8 mouse cellular contexts compared by ENCODE assay signal in genomic region chr17:21753342-21754208, GRCm38 (mm10). TPM values are rescaled to one million over a fixed set of nuclear protein-coding genes. Genes with fewer than 3 reads are reported as not detected.
DNase-seq lines count a peak whose midpoint lies in the region; TF ChIP-seq lines count a peak whose summit lies in the region.

No protein-coding gene starts in this region.

- TF ChIP-seq EP300 in CH12.LX (IDR thresholded peaks at IDR 0.05; ENCODE audit: low read length) = no peak

- H3K9ac ChIP-seq in CH12.LX (ENCODE audit: insufficient read depth, low read depth) = no peak overlapping the region; the same call in 1 of the 2 replicates

- 13% methylated on average over 20 of the region's 20 CpGs for WGBS in midbrain, embryonic 10.5 days

- no peaks in the 10 kb centered on the region for H3K79me2 ChIP-seq in CH12.LX (replicated peaks; ENCODE audit: control insufficient read depth, extremely low read depth, insufficient read depth, poor library complexity, severe bottlenecking)

- no peaks in the 10 kb centered on the region for H3K9me3 ChIP-seq in CH12.LX (replicated peaks; ENCODE audit: low read length)
- no peaks in the 10 kb centered on the region for H3K9me3 ChIP-seq in midbrain, embryonic 10.5 days (replicated peaks)

- H3K36me3 ChIP-seq in CH12.LX (replicated peaks in 1 of 2; ENCODE audit: control insufficient read depth in 1 of 2, insufficient read depth in 1 of 2, low read length in 1 of 2) = no peaks in the 10 kb centered on the region
- no peaks in the 10 kb centered on the region for H3K36me3 ChIP-seq in midbrain, embryonic 10.5 days

- no peak overlapping the region for H3K4me3 ChIP-seq in CH12.LX (replicated peaks in 1 of 3; ENCODE audit: low read depth in 2 of 3, low read length in 2 of 3, poor library complexity in 1 of 3)
- H3K4me3 ChIP-seq in midbrain, embryonic 10.5 days = peak overlapping the region; percentile 53

- H3K4me1 ChIP-seq in CH12.LX (ENCODE audit: control insufficient read depth in 1 of 2, insufficient read depth in 2 of 2) = no peaks in the 10 kb centered on the region; a peak in 1 of 4 replicates
- H3K4me1 ChIP-seq in midbrain, embryonic 10.5 days = peaks cover 20% of the 10 kb centered on the region

- in situ Hi-C loops in CH12.LX (cut with MboI; ENCODE audit: low pct_ligation_motif_present, low pct_unique_long_range_greater_than_20kb, low sequenced_read_pairs) = no loop called here

- dilution Hi-C loops in CH12.LX (cut with MboI; ENCODE audit: extremely low pct_ligation_motif_present, extremely low pct_unique_long_range_greater_than_20kb, low sequenced_read_pairs) = no loop called here

- no peak overlapping the region for H3K27ac ChIP-seq in CH12.LX (ENCODE audit: insufficient read depth, low read depth)
- H3K27ac ChIP-seq in midbrain, embryonic 10.5 days (replicated peaks) = peak overlapping the region; percentile 74

- TF ChIP-seq CTCF in CH12.LX (conservative IDR thresholded peaks at IDR 0.05 in 1 of 2, IDR thresholded peaks at IDR 0.05 in 1 of 2; ENCODE audit: low read depth in 2 of 2, low read length in 2 of 2) = no peak

- DNase-seq in CH12.LX (ENCODE audit: extremely low read depth) (no peak), R1 (ENCODE audit: low read depth, low spot score) (peak; percentile 45)
- DNase-seq in forelimb bud, embryonic 11.5 days (ENCODE audit: low read depth, low spot score) = peak; percentile 20
- DNase-seq in kidney, postnatal 10 days = peak; percentile 24
- peak; percentile 58 for DNase-seq in midbrain, embryonic 10.5 days (ENCODE audit: low spot score)
- DNase-seq in thymus, postnatal 36 days = no peak
- DNase-seq in gastrocnemius, postnatal 25 days = no peak
- DNase-seq in left cerebral cortex, adult 18-20 months (ENCODE audit: low spot score in 2 of 2) = no peak

- H3K27me3 ChIP-seq in CH12.LX (replicated peaks) = no peaks in the 10 kb centered on the region
- no peaks in the 10 kb centered on the region for H3K27me3 ChIP-seq in midbrain, embryonic 10.5 days (ENCODE audit: low read depth, poor library complexity, severe bottlenecking)

- H3K4me2 ChIP-seq in CH12.LX (ENCODE audit: insufficient read depth, low read depth, poor library complexity, severe bottlenecking) = peak overlapping the region; percentile 92

- no peak for TF ChIP-seq POLR2A in CH12.LX (IDR thresholded peaks at IDR 0.05; ENCODE audit: low read depth, low read length)

- no peak for TF ChIP-seq RAD21 in CH12.LX (IDR thresholded peaks at IDR 0.05; ENCODE audit: low read depth, low read length)

TF ChIP-seq in CH12.LX, 34 proteins besides CTCF, POLR2A, EP300 and RAD21:
- TF ChIP-seq MYC (IDR thresholded peaks at IDR 0.05; ENCODE audit: low read depth, low read length) (no peak), MEF2A (IDR thresholded peaks at IDR 0.05; ENCODE audit: borderline replicate concordance, low read depth, low read length) (no peak), ZMIZ1 (IDR thresholded peaks at IDR 0.05; ENCODE audit: low read depth, low read length) (no peak), PAX5 (IDR thresholded peaks at IDR 0.05; ENCODE audit: low read length) (no peak), ELF1 (IDR thresholded peaks at IDR 0.05; ENCODE audit: low read depth, low read length) (no peak), CHD2 (IDR thresholded peaks at IDR 0.05; ENCODE audit: low read length) (no peak), GABPA (IDR thresholded peaks at IDR 0.05; ENCODE audit: insufficient replicate concordance, low read depth, low read length) (no peak), UBTF (IDR thresholded peaks at IDR 0.05; ENCODE audit: low read depth, low read length) (no peak), HCFC1 (IDR thresholded peaks at IDR 0.05; ENCODE audit: low read depth, low read length) (no peak), KAT2A (IDR thresholded peaks at IDR 0.05; ENCODE audit: insufficient replicate concordance, low read length) (no peak), MAFK (IDR thresholded peaks at IDR 0.05; ENCODE audit: insufficient replicate concordance, low read length) (no peak), MAZ (IDR thresholded peaks at IDR 0.05; ENCODE audit: low read depth, low read length) (no peak), NELFE (IDR thresholded peaks at IDR 0.05; ENCODE audit: low read depth, low read length) (no peak), ZKSCAN1 (IDR thresholded peaks at IDR 0.05; ENCODE audit: borderline replicate concordance, low read depth, low read length) (no peak), JUN (IDR thresholded peaks at IDR 0.05; ENCODE audit: insufficient read depth, low read depth, low read length) (no peak), NRF1 (IDR thresholded peaks at IDR 0.05; ENCODE audit: low read depth, low read length) (no peak), ETS1 (conservative IDR thresholded peaks at IDR 0.05; ENCODE audit: low read depth, low read length) (no peak)

RNA-seq across cellular contexts. Expression of gene Zfp229, which starts 23.0 kb away (rescaled TPM):
- total RNA-seq in CH12.LX (2012; rRNA removed) = 2.6 and 2.9 TPM in 2 replicates
- 5.1 and 5.5 TPM in 2 replicates for total RNA-seq in CH12.LX (2014; rRNA removed)
- polyA plus RNA-seq in CH12.LX (2012; ENCODE audit: insufficient read length, low read depth) = 1.9 and 4.4 TPM in 2 replicates
- polyA plus RNA-seq in midbrain, embryonic 10.5 days (2016; fragmentation: Nextera tagmentation; extraction: Ambion mirVana) = 7.8 and 9.7 TPM in 2 replicates
- total RNA-seq in gastrocnemius, postnatal 25 days (2021) = 1 to 10 TPM; 4.4 to 7.0 TPM
- 1 to 10 TPM; 2.9 to 3.0 TPM for total RNA-seq in left cerebral cortex, adult 18-20 months (2021)

RNA-seq across cellular contexts. Expression of gene Zfp760, which starts 46.0 kb away (rescaled TPM):
- total RNA-seq in CH12.LX (2012; rRNA removed) = 1.4 and 1.6 TPM in 2 replicates
- total RNA-seq in CH12.LX (2014; rRNA removed) = 3.5 and 3.8 TPM in 2 replicates
- polyA plus RNA-seq in CH12.LX (2012; ENCODE audit: insufficient read length, low read depth) = 1.2 TPM in 2 replicates
- polyA plus RNA-seq in midbrain, embryonic 10.5 days (2016; fragmentation: Nextera tagmentation; extraction: Ambion mirVana) = 18.6 and 20.7 TPM in 2 replicates
- 1 to 10 TPM; 1.4 to 1.7 TPM for total RNA-seq in gastrocnemius, postnatal 25 days (2021)
- 1 to 10 TPM; 7.3 to 7.6 TPM for total RNA-seq in left cerebral cortex, adult 18-20 months (2021)

Comparison
In these comparisons a context has a peak if more than half of its experiments do, and no peak if none do; other contexts are left out.
1. DNase-seq: peak in R1 (single experiment), forelimb bud, embryonic 11.5 days (single experiment), kidney, postnatal 10 days (single experiment) and midbrain, embryonic 10.5 days (single experiment); none in CH12.LX (single experiment), thymus, postnatal 36 days (0 of 2), gastrocnemius, postnatal 25 days (single experiment) and left cerebral cortex, adult 18-20 months (0 of 2).